Mouse (Mus musculus) liver, postnatal 0 days (tissue): ENCODE results near the gene Ajuba.

ENCODE experiments used
- CTCF ChIP-seq: sonication (generic); IDR thresholded peaks from 2 replicates; pipeline ENCODE4 v1.5.1; 2016; ENCODE audit warnings: antibody characterized with exemption, low read depth
- EP300 ChIP-seq: IDR thresholded peaks from 2 replicates; pipeline ENCODE4 v1.6.1; 2016; ENCODE audit warnings: antibody characterized with exemption, low read depth, mild to moderate bottlenecking

GRCm38 (mm10) chr14:54582536-54582935, 5.2 kb upstream of the Ajuba start:
- TF ChIP-seq CTCF (no peak), EP300 (no peak)
